9 mouse cellular contexts compared by ENCODE assay signal in genomic region chr7:115217255-115217654, GRCm38 (mm10).
DNase-seq lines count a peak whose midpoint lies in the region; ATAC-seq and TF ChIP-seq lines count a peak whose summit lies in the region.
"Had no signal": no experiment of that assay in that cellular context is flagged by ENCODE, and none has a peak within 500 bp of the region (broad histone marks: within the 10 kb centered on the region; RNA-seq: fewer than 3 reads in every experiment).

No protein-coding gene starts in this region.

- H3K4me3 ChIP-seq in ES-E14 (ENCODE audit: insufficient read depth in 1 of 2, low read depth in 1 of 2, low read length in 2 of 2, poor library complexity in 1 of 2, severe bottlenecking in 1 of 2), result peak overlapping the region; percentile 48 to 49; a peak in 2 of 4 replicates
- H3K4me3 ChIP-seq in heart, embryonic 13.5 days, result peak overlapping the region; percentile 50
- H3K4me3 ChIP-seq in limb, embryonic 14.5 days (replicated peaks; ENCODE audit: low read length), result peak overlapping the region; percentile 32
- peak overlapping the region; percentile 22; the same call in 1 of the 2 replicates for H3K4me3 ChIP-seq in stomach, embryonic 14.5 days (ENCODE audit: low read depth, low read length)

- in situ Hi-C loops in ES-E14 (cut with MboI; ENCODE audit: low sequenced_read_pairs in 2 of 2, unreplicated experiment in 2 of 2), result no loop called here

- ATAC-seq in heart, embryonic 13.5 days (ENCODE audit: extremely low read depth, insufficient number of reproducible peaks, low FRiP score, low TSS enrichment), result no peak
- ATAC-seq in limb, embryonic 14.5 days (ENCODE audit: low FRiP score, low read depth), result no peak
- 0 out of 2 replicates have a peak, but pooled peaks have one; percentile 34 for ATAC-seq in stomach, embryonic 14.5 days (ENCODE audit: insufficient number of reproducible peaks, insufficient read depth, low FRiP score, low read depth)

- TF ChIP-seq POLR2A in limb, embryonic 14.5 days (IDR thresholded peaks at IDR 0.05; ENCODE audit: borderline replicate concordance, extremely low read depth, insufficient read depth, insufficient read length), result no peak

- H3K27me3 ChIP-seq in heart, embryonic 13.5 days (replicated peaks), result no peaks in the 10 kb centered on the region
- 0 out of 2 replicates have a peak, but pooled peaks cover 4% of the 10 kb centered on the region for H3K27me3 ChIP-seq in limb, embryonic 14.5 days (ENCODE audit: control insufficient read depth, insufficient read depth, low read length)
- H3K27me3 ChIP-seq in stomach, embryonic 14.5 days (ENCODE audit: control insufficient read depth, insufficient read depth, low read length), result no peaks in the 10 kb centered on the region

- H3K4me1 ChIP-seq in ES-E14 (ENCODE audit: control insufficient read depth in 2 of 2, insufficient read depth in 2 of 2, low read length in 2 of 2, poor library complexity in 1 of 2), result peaks cover 0 to 2% of the 10 kb centered on the region in 2 experiments; a peak in 1 of 4 replicates
- peaks cover 27% of the 10 kb centered on the region for H3K4me1 ChIP-seq in heart, embryonic 13.5 days
- H3K4me1 ChIP-seq in limb, embryonic 14.5 days (ENCODE audit: control insufficient read depth, insufficient read depth, low read length), result peaks cover 17% of the 10 kb centered on the region
- H3K4me1 ChIP-seq in stomach, embryonic 14.5 days (ENCODE audit: control insufficient read depth, insufficient read depth, low read length), result peaks cover 10% of the 10 kb centered on the region; the same call in 1 of the 2 replicates

- no peak overlapping the region for H3K27ac ChIP-seq in ES-E14 (ENCODE audit: insufficient read depth, low read depth, low read length, poor library complexity, severe bottlenecking)
- peak overlapping the region; percentile 59 for H3K27ac ChIP-seq in heart, embryonic 13.5 days (replicated peaks)
- H3K27ac ChIP-seq in limb, embryonic 14.5 days (replicated peaks; ENCODE audit: low read depth, low read length), result no peak overlapping the region
- no peak overlapping the region for H3K27ac ChIP-seq in stomach, embryonic 14.5 days (ENCODE audit: low read length)

- peak; percentile 20 for DNase-seq in gastrocnemius, postnatal 14 days
- no peak for DNase-seq in gastrocnemius, postnatal 10 days
- peak; percentile 12 for DNase-seq in ES-E14 (ENCODE audit: low read depth, low spot score)
- peak; percentile 16 for DNase-seq in limb, embryonic 14.5 days (ENCODE audit: low spot score)
- no peak for DNase-seq in frontal cortex, postnatal 14 days (ENCODE audit: low spot score in 2 of 2)
- DNase-seq in yolk sac, embryonic 10.5 days (ENCODE audit: low spot score), result no peak

- peak overlapping the region; percentile 77 for H3K4me2 ChIP-seq in heart, embryonic 13.5 days
- H3K4me2 ChIP-seq in limb, embryonic 14.5 days (replicated peaks; ENCODE audit: low read depth, low read length, severe bottlenecking), result peak overlapping the region; percentile 70
- peak overlapping the region; percentile 59 for H3K4me2 ChIP-seq in stomach, embryonic 14.5 days (replicated peaks; ENCODE audit: low read depth, low read length)

- 12% methylated on average over 5 of the region's 5 CpGs for WGBS in heart, embryonic 13.5 days
- WGBS in limb, embryonic 14.5 days, result 3% methylated on average over 5 of the region's 5 CpGs
- 3% methylated on average over 5 of the region's 5 CpGs for WGBS in stomach, embryonic 14.5 days

- intact Hi-C loops in gastrocnemius, postnatal 14 days (cut with DNase I; ENCODE audit: low total_unique reads), result no loop called here

- no peaks in the 10 kb centered on the region for H3K36me3 ChIP-seq in ES-E14 (ENCODE audit: control insufficient read depth, insufficient read depth, low read length, poor library complexity, severe bottlenecking)
- no peaks in the 10 kb centered on the region for H3K36me3 ChIP-seq in heart, embryonic 13.5 days
- H3K36me3 ChIP-seq in limb, embryonic 14.5 days (ENCODE audit: control insufficient read depth, insufficient read depth, low read length), result no peaks in the 10 kb centered on the region
- H3K36me3 ChIP-seq in stomach, embryonic 14.5 days (ENCODE audit: control insufficient read depth, insufficient read depth, low read length), result no peaks in the 10 kb centered on the region
- H3K36me3 ChIP-seq: G1E had no signal

- no peak overlapping the region for H3K9ac ChIP-seq in ES-E14 (ENCODE audit: insufficient read depth, low read depth, low read length, poor library complexity, severe bottlenecking)
- H3K9ac ChIP-seq in heart, embryonic 13.5 days, result peak overlapping the region; percentile 76
- peak overlapping the region; percentile 28 for H3K9ac ChIP-seq in limb, embryonic 14.5 days (ENCODE audit: low read depth, low read length, severe bottlenecking)
- H3K9ac ChIP-seq in stomach, embryonic 14.5 days (replicated peaks; ENCODE audit: low read depth, low read length), result no peak overlapping the region

- no peaks in the 10 kb centered on the region for H3K9me3 ChIP-seq in ES-E14 (ENCODE audit: control insufficient read depth, insufficient read depth, low read depth, low read length)
- no peaks in the 10 kb centered on the region for H3K9me3 ChIP-seq in heart, embryonic 13.5 days
- no peaks in the 10 kb centered on the region for H3K9me3 ChIP-seq in limb, embryonic 14.5 days (ENCODE audit: control insufficient read depth, low read length)
- no peaks in the 10 kb centered on the region for H3K9me3 ChIP-seq in stomach, embryonic 14.5 days (ENCODE audit: control insufficient read depth, low read depth, low read length)
- H3K9me3 ChIP-seq: G1E had no signal

TF ChIP-seq in ES-E14, 5 proteins besides CTCF, POLR2A, EP300 and RAD21:
- no peak for TF ChIP-seq ZNF384 (IDR thresholded peaks at IDR 0.05; ENCODE audit: low read depth, low read length)
- no peak for TF ChIP-seq MAFK (IDR thresholded peaks at IDR 0.05; ENCODE audit: insufficient read depth, low read depth, low read length)

Comparison
In these comparisons a context has a peak if more than half of its experiments do, and no peak if none do; other contexts are left out.
1. DNase-seq: peak in gastrocnemius, postnatal 14 days (single experiment), ES-E14 (single experiment) and limb, embryonic 14.5 days (single experiment); none in gastrocnemius, postnatal 10 days (single experiment), frontal cortex, postnatal 14 days (0 of 2) and yolk sac, embryonic 10.5 days (single experiment).
2. H3K9ac ChIP-seq: peak in heart, embryonic 13.5 days (single experiment) and limb, embryonic 14.5 days (single experiment); none in ES-E14 (single experiment) and stomach, embryonic 14.5 days (single experiment).
3. Peak in every context shown above with its lines, with median percentiles within 50 percentile points of each other: H3K4me3 ChIP-seq and H3K4me2 ChIP-seq.